Mouse (Mus musculus) liver, embryonic 11.5 days (tissue): Measurements from ENCODE around the gene Tasp1. TPM values are rescaled to one million over a fixed set of nuclear protein-coding genes. Genes with fewer than 3 reads are reported as not detected.

ENCODE experiments used
- ATAC-seq: fragments of 200-750 bp; cut with Nextera tagmentation; replicated peaks from 2 replicates; pipeline ENCODE4 v1.8.0; 2017; ENCODE audit warnings: moderate number of reproducible peaks, mild to moderate bottlenecking, moderate TSS enrichment, moderate library complexity; ENCODE audit not compliant: low FRiP score
- DNase-seq: peaks from one replicate; pipeline ENCODE4 v3.0.0-alpha.2; 2017; ENCODE audit warnings: low spot score
- H3K27ac ChIP-seq: fragments of 300-500 bp; sonication (generic); 2 replicates; pipeline ENCODE4 v1.5.1; 2014; ENCODE audit warnings: mild to moderate bottlenecking, low read depth, low read length, control low read depth
- H3K27me3 ChIP-seq: fragments of 300-500 bp; sonication (generic); replicated peaks from 2 replicates; pipeline ENCODE4 v1.6.1; 2014; ENCODE audit warnings: low read length, mixed read lengths; ENCODE audit not compliant: control insufficient read depth, insufficient read depth
- H3K36me3 ChIP-seq: fragments of 300-500 bp; sonication (generic); 2 replicates; pipeline ENCODE4 v1.6.1; 2014; ENCODE audit warnings: mild to moderate bottlenecking, low read length, moderate library complexity, mixed read lengths; ENCODE audit not compliant: control insufficient read depth, insufficient read depth
- H3K4me1 ChIP-seq: fragments of 300-500 bp; sonication (generic); replicated peaks from 2 replicates; pipeline ENCODE4 v1.6.1; 2014; ENCODE audit warnings: low read length, mixed read lengths; ENCODE audit not compliant: control insufficient read depth, insufficient read depth
- H3K4me2 ChIP-seq: fragments of 300-500 bp; sonication (generic); 2 replicates; pipeline ENCODE4 v1.6.1; 2014; ENCODE audit warnings: mild to moderate bottlenecking, control low read depth, moderate library complexity
- H3K4me3 ChIP-seq: fragments of 300-500 bp; sonication (generic); 2 replicates; pipeline ENCODE4 v1.5.1; 2014; ENCODE audit warnings: low read depth, low read length, control low read depth
- H3K9ac ChIP-seq: fragments of 300-500 bp; sonication (generic); 2 replicates; pipeline ENCODE4 v1.6.1; 2014; ENCODE audit warnings: low read depth, low read length, control low read depth
- H3K9me3 ChIP-seq: fragments of 300-500 bp; sonication (generic); 2 replicates; pipeline ENCODE4 v1.6.1; 2016; ENCODE audit warnings: low read length, inconsistent platforms, mixed read lengths; ENCODE audit not compliant: control insufficient read depth
- WGBS: fragments of 180-500 bp; shearing (Covaris S2); extraction: QIAGEN DNeasy Blood & Tissue Kit; methylation state at CpG from one replicate; pipeline ENCODE4 v1.1.7; 2014; 5-methylcytosine and 5-hydroxymethylcytosine counted together
- polyA plus RNA-seq: library from polyadenylated mRNA; unstranded; fragments of >200 nt; fragmentation: Nextera tagmentation; extraction: Ambion mirVana; gene quantifications from 2 replicates; pipeline ENCODE4 v1.2.1, GENCODE M21; 2014

Tasp1 gene
- polyA plus RNA-seq, 1 experiment from 2014 or later: 26.3 TPM

- H3K27ac ChIP-seq: no peak overlapping the region
- 80% methylated on average over 1 of the region's 1 CpGs for WGBS
- no peak overlapping the region for H3K9ac ChIP-seq
- no peaks in the 10 kb centered on the region for H3K4me1 ChIP-seq
- no peaks in the 10 kb centered on the region for H3K9me3 ChIP-seq
- H3K36me3 ChIP-seq: no peaks in the 10 kb centered on the region
- no peak overlapping the region for H3K4me3 ChIP-seq
- H3K27me3 ChIP-seq: no peaks in the 10 kb centered on the region
- DNase-seq (no peak), ATAC-seq (no peak)
- H3K4me2 ChIP-seq: no peak overlapping the region
Observed at GRCm38 (mm10) chr2:139849621-139850020, 217.0 kb downstream of the Tasp1 start.

GRCm38 (mm10) chr2:139841359-139841758 lies 225.2 kb downstream of the Tasp1 start:
- WGBS: 86% methylated on average over 1 of the region's 1 CpGs
- H3K4me2 ChIP-seq: no peak overlapping the region
- H3K9ac ChIP-seq: no peak overlapping the region
- H3K4me1 ChIP-seq: no peaks in the 10 kb centered on the region
- DNase-seq (no peak), ATAC-seq (no peak)
- no peak overlapping the region for H3K4me3 ChIP-seq
- H3K27me3 ChIP-seq: no peaks in the 10 kb centered on the region
- no peak overlapping the region for H3K27ac ChIP-seq
- no peaks in the 10 kb centered on the region for H3K36me3 ChIP-seq
- H3K9me3 ChIP-seq: no peaks in the 10 kb centered on the region

- H3K27ac ChIP-seq: no peak overlapping the region
- no peaks in the 10 kb centered on the region for H3K4me1 ChIP-seq
- ATAC-seq (no peak), DNase-seq (no peak)
- no peaks in the 10 kb centered on the region for H3K9me3 ChIP-seq
- 69% methylated on average over 5 of the region's 5 CpGs for WGBS
- H3K4me3 ChIP-seq: no peak overlapping the region
- no peaks in the 10 kb centered on the region for H3K36me3 ChIP-seq
- no peak overlapping the region for H3K4me2 ChIP-seq
- no peak overlapping the region for H3K9ac ChIP-seq
- H3K27me3 ChIP-seq: no peaks in the 10 kb centered on the region
Observed at GRCm38 (mm10) chr2:139840941-139841340, 225.7 kb downstream of the Tasp1 start.

- H3K4me1 ChIP-seq: no peaks in the 10 kb centered on the region
- no peak overlapping the region for H3K9ac ChIP-seq
- 73% methylated on average over 8 of the region's 8 CpGs for WGBS
- H3K27me3 ChIP-seq: no peaks in the 10 kb centered on the region
- H3K36me3 ChIP-seq: no peaks in the 10 kb centered on the region
- DNase-seq: no peak
- ATAC-seq: no peak
- H3K27ac ChIP-seq: no peak overlapping the region
- no peak overlapping the region for H3K4me2 ChIP-seq
- H3K9me3 ChIP-seq: no peaks in the 10 kb centered on the region
- H3K4me3 ChIP-seq: no peak overlapping the region
Observed at GRCm38 (mm10) chr2:139821589-139822378, 244.8 kb downstream of the Tasp1 start.

GRCm38 (mm10) chr2:139817275-139817674 lies 249.3 kb downstream of the Tasp1 start:
- WGBS: 79% methylated on average over 3 of the region's 3 CpGs
- Histone ChIP-seq H3K4me1 (no peaks in the 10 kb centered on the region), H3K4me3 (no peak overlapping the region), H3K9ac (no peak overlapping the region), H3K9me3 (no peaks in the 10 kb centered on the region), H3K4me2 (no peak overlapping the region), H3K36me3 (no peaks in the 10 kb centered on the region), H3K27ac (no peak overlapping the region), H3K27me3 (no peaks in the 10 kb centered on the region)
- ATAC-seq (no peak), DNase-seq (no peak)

- no peak overlapping the region for H3K27ac ChIP-seq
- H3K27me3 ChIP-seq: no peaks in the 10 kb centered on the region
- H3K4me2 ChIP-seq: no peak overlapping the region
- WGBS: 84% methylated on average over 6 of the region's 6 CpGs
- H3K9ac ChIP-seq: no peak overlapping the region
- no peaks in the 10 kb centered on the region for H3K9me3 ChIP-seq
- no peak overlapping the region for H3K4me3 ChIP-seq
- DNase-seq: no peak
- H3K4me1 ChIP-seq: no peaks in the 10 kb centered on the region
- ATAC-seq: no peak
- H3K36me3 ChIP-seq: no peaks in the 10 kb centered on the region
Observed at GRCm38 (mm10) chr2:139807887-139808286, 258.7 kb downstream of the Tasp1 start.

- DNase-seq (no peak), ATAC-seq (no peak)
- Histone ChIP-seq H3K9me3 (no peaks in the 10 kb centered on the region), H3K4me3 (no peak overlapping the region), H3K27ac (no peak overlapping the region), H3K27me3 (no peaks in the 10 kb centered on the region), H3K4me2 (no peak overlapping the region), H3K4me1 (no peaks in the 10 kb centered on the region), H3K36me3 (no peaks in the 10 kb centered on the region), H3K9ac (no peak overlapping the region)
- WGBS: 82% methylated on average over 7 of the region's 7 CpGs
Observed at GRCm38 (mm10) chr2:139804041-139804440, 262.6 kb downstream of the Tasp1 start.

- ATAC-seq: no peak
- no peak overlapping the region for H3K9ac ChIP-seq
- 76% methylated on average over 9 of the region's 9 CpGs for WGBS
Observed at GRCm38 (mm10) chr2:139792345-139793120, 274.1 kb downstream of the Tasp1 start.

More at GRCm38 (mm10) chr2:139792345-139793120, 274.1 kb downstream of the Tasp1 start:
- H3K9me3 ChIP-seq: no peaks in the 10 kb centered on the region
- no peak overlapping the region for H3K27ac ChIP-seq
- no peaks in the 10 kb centered on the region for H3K36me3 ChIP-seq
- H3K27me3 ChIP-seq: no peaks in the 10 kb centered on the region
- H3K4me1 ChIP-seq: no peaks in the 10 kb centered on the region
- DNase-seq: no peak
- H3K4me3 ChIP-seq: no peak overlapping the region
- H3K4me2 ChIP-seq: no peak overlapping the region
